Mouse (Mus musculus) heart, adult 2 months (tissue): Measurements from ENCODE around the gene Lce1a1. TPM values are rescaled to one million over a fixed set of nuclear protein-coding genes. Genes with fewer than 3 reads are reported as not detected.

ENCODE experiments used
- DNase-seq, 2 experiments: peaks; one replicate each; pipeline ENCODE4 v3.0.0; 2021
- H3K27ac ChIP-seq: fragments of 200-600 bp; 2 replicates; pipeline ENCODE4 v1.8.1; 2022
- H3K27me3 ChIP-seq: fragments of 200-500 bp; 2 replicates; pipeline ENCODE4 v1.6.1; 2012; ENCODE audit warnings: mild to moderate bottlenecking, low read length, inconsistent platforms, mixed read lengths; ENCODE audit not compliant: control insufficient read depth, insufficient read depth
- H3K36me3 ChIP-seq: fragments of 200-500 bp; 2 replicates; pipeline ENCODE4 v1.6.1; 2012; ENCODE audit warnings: low read length, inconsistent platforms; ENCODE audit not compliant: control insufficient read depth, insufficient read depth
- H3K4me1 ChIP-seq: fragments of 200-500 bp; 2 replicates; pipeline ENCODE4 v1.6.1; 2011; ENCODE audit warnings: low read length; ENCODE audit not compliant: control insufficient read depth, insufficient read depth
- H3K4me3 ChIP-seq: fragments of 200-600 bp; 2 replicates; pipeline ENCODE4 v1.8.1; 2022
- H3K79me2 ChIP-seq: fragments of 200-500 bp; replicated peaks from 2 replicates; pipeline ENCODE4 v1.6.1; 2012; ENCODE audit warnings: mild to moderate bottlenecking, inconsistent platforms, low read length, moderate library complexity, mixed read lengths; ENCODE audit not compliant: control insufficient read depth, insufficient read depth
- H3K9ac ChIP-seq: fragments of 200-500 bp; 2 replicates; pipeline ENCODE4 v1.6.1; 2012; ENCODE audit warnings: low read depth, mild to moderate bottlenecking, control low read depth, inconsistent platforms, low read length, mixed read lengths
- CTCF ChIP-seq: fragments of 200-600 bp; IDR thresholded peaks from 2 replicates; pipeline ENCODE4 v1.8.1; 2022; ENCODE audit warnings: antibody characterized with exemption, mild to moderate bottlenecking, moderate library complexity
- EP300 ChIP-seq: fragments of 200-500 bp; IDR thresholded peaks from 2 replicates; pipeline ENCODE4 v1.6.1; 2011; ENCODE audit warnings: low read depth, low read length, control low read depth; ENCODE audit not compliant: insufficient read depth
- POLR2A ChIP-seq: fragments of 200-500 bp; IDR thresholded peaks from 2 replicates; pipeline ENCODE4 v1.6.1; 2011; ENCODE audit warnings: mild to moderate bottlenecking, low read depth, low read length, control low read depth; ENCODE audit not compliant: insufficient read depth
- WGBS: fragments of 180-500 bp; shearing (Covaris S2); methylation state at CpG from one replicate; pipeline ENCODE4 v1.1.7; 2018; 5-methylcytosine and 5-hydroxymethylcytosine counted together
- intact Hi-C: fragments of 180-260 bp; cut with DNase I; formaldehyde crosslinking; loops from one replicate; pipeline ENCODE4 v1.15.1; 2025
- polyA plus RNA-seq: library from polyadenylated mRNA; depleted of rRNA; stranded (reverse); fragments of >200 nt; gene quantifications from 2 replicates; pipeline ENCODE4 v1.2.3, GENCODE M21; 2012
- total RNA-seq, 2 experiments: library from RNA; stranded (reverse); gene quantifications; 2 replicates each; pipeline ENCODE4 v1.2.3; 2021

Lce1a1 gene
- total and polyA plus RNA-seq, 3 experiments = not detected

DNA sequence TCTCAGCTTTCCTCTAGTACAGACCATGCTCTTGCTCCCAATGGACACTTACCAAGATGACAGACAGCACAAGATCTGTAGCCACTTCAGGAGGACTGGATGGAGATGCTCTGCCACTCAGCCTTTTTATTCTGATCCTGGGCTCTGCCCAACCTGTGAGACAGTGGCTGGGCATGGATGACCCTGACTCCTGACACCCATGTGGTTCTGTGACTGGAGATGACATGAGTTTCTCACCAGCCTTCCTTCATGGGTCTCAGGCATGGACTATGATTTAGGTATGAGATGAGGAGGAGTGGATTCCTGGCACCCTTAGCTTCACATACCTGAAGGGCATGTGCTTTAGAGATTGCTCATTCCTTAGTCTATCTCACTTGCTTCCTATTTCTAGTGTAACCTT, 8.7 kb upstream of the Lce1a1 start, which contains the start of gene Lce1b:
Gene Lce1b, minus strand, starts transcription at position 101 of the 400 bp plus-strand sequence.
- H3K27ac ChIP-seq = no peak within 1 kb of the TSS
- TF ChIP-seq EP300 (no peak), CTCF (no peak), POLR2A (no peak)
- DNase-seq = no peak
- no peaks in the 10 kb centered on the region for H3K27me3 ChIP-seq
- no peaks in the 10 kb centered on the region for H3K4me1 ChIP-seq
- intact Hi-C loops = no loop called here
- H3K9ac ChIP-seq = no peak within 1 kb of the TSS
- H3K4me3 ChIP-seq = no peak within 1 kb of the TSS
- H3K79me2 ChIP-seq = no peaks in the 10 kb centered on the region
- no peaks in the 10 kb centered on the region for H3K36me3 ChIP-seq

- Histone ChIP-seq H3K27me3 (no peaks in the 10 kb centered on the region), H3K4me1 (no peaks in the 10 kb centered on the region), H3K4me3 (no peak overlapping the region), H3K9ac (no peak overlapping the region), H3K36me3 (no peaks in the 10 kb centered on the region), H3K79me2 (no peaks in the 10 kb centered on the region), H3K27ac (no peak overlapping the region)
- DNase-seq = no peak
- 90% methylated on average over 15 of the region's 15 CpGs for WGBS
- intact Hi-C loops = no loop called here
- no peak for TF ChIP-seq CTCF
- no peak for TF ChIP-seq POLR2A
- no peak for TF ChIP-seq EP300
Measured at GRCm38 (mm10) chr3:92639854-92640253, 8.3 kb downstream of the Lce1a1 start.

GRCm38 (mm10) chr3:92638653-92638991, 9.5 kb downstream of the Lce1a1 start:
- no peaks in the 10 kb centered on the region for H3K79me2 ChIP-seq
- DNase-seq = no peak
- no peaks in the 10 kb centered on the region for H3K4me1 ChIP-seq
- no peak for TF ChIP-seq CTCF
- TF ChIP-seq POLR2A = no peak
- TF ChIP-seq EP300 = no peak
- H3K27ac ChIP-seq = no peak overlapping the region
- H3K36me3 ChIP-seq = no peaks in the 10 kb centered on the region
- intact Hi-C loops = no loop called here
- H3K4me3 ChIP-seq = no peak overlapping the region
- H3K9ac ChIP-seq = no peak overlapping the region
- WGBS = 72% methylated on average over 3 of the region's 3 CpGs
- H3K27me3 ChIP-seq = no peaks in the 10 kb centered on the region

- TF ChIP-seq EP300 = no peak
- TF ChIP-seq CTCF = no peak
- TF ChIP-seq POLR2A = no peak
- intact Hi-C loops = no loop called here
- Histone ChIP-seq H3K27ac (no peak overlapping the region), H3K4me1 (no peaks in the 10 kb centered on the region), H3K27me3 (no peaks in the 10 kb centered on the region), H3K9ac (no peak overlapping the region), H3K36me3 (no peaks in the 10 kb centered on the region), H3K4me3 (no peak overlapping the region), H3K79me2 (no peaks in the 10 kb centered on the region)
- WGBS = 51% methylated on average over 1 of the region's 1 CpGs
- DNase-seq = no peak
Measured at GRCm38 (mm10) chr3:92637745-92638652, 10.1 kb downstream of the Lce1a1 start.

DNA sequence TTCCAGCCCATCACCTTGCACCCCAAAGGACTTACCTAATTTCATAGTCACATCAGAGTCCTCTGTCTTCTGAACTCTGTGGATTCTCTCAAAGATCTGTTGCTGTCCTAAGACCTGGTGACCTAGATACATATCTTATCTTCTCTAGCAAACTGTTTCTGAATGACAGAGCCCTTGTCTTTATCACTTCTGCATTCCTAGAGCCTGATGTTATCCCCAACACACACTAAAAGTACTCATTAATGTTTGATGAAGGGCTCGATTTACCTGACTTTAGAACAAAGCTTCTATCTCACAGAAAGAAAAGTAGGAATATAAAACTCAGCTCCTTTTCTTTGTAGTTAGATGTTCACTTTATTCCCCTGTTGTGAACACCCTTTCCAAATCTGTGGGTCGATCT, 26.5 kb downstream of the Lce1a1 start, which contains the start of gene Lce6a:
Gene Lce6a, minus strand, starts transcription at position 101 of the 400 bp plus-strand sequence.
- H3K4me1 ChIP-seq = no peaks in the 10 kb centered on the region
- no peak within 1 kb of the TSS for H3K27ac ChIP-seq
- H3K36me3 ChIP-seq = no peaks in the 10 kb centered on the region
- no peaks in the 10 kb centered on the region for H3K79me2 ChIP-seq
- 49% methylated on average over 2 of the region's 2 CpGs for WGBS
- intact Hi-C loops = no loop called here
- TF ChIP-seq CTCF (no peak), EP300 (no peak), POLR2A (no peak)
- H3K4me3 ChIP-seq = no peak within 1 kb of the TSS
- H3K9ac ChIP-seq = no peak within 1 kb of the TSS
- DNase-seq = no peak
- H3K27me3 ChIP-seq = no peaks in the 10 kb centered on the region

- no peaks in the 10 kb centered on the region for H3K27me3 ChIP-seq
- intact Hi-C loops = loop anchor here (10.0 kb wide), 1 partner anchor 455 kb away; no protein-coding TSS in a partner anchor
- no peak for TF ChIP-seq EP300
- TF ChIP-seq POLR2A = no peak
- TF ChIP-seq CTCF = no peak
Measured at GRCm38 (mm10) chr3:92609804-92610203, 38.3 kb downstream of the Lce1a1 start.

More at GRCm38 (mm10) chr3:92609804-92610203, 38.3 kb downstream of the Lce1a1 start:
- Histone ChIP-seq H3K4me1 (no peaks in the 10 kb centered on the region), H3K79me2 (no peaks in the 10 kb centered on the region), H3K9ac (no peak overlapping the region), H3K4me3 (no peak overlapping the region), H3K36me3 (no peaks in the 10 kb centered on the region), H3K27ac (no peak overlapping the region)
- no peak for DNase-seq
- WGBS = 36% methylated on average over 1 of the region's 1 CpGs
